Mouse (Mus musculus): ENCODE data around the gene Chrd.

DNA sequence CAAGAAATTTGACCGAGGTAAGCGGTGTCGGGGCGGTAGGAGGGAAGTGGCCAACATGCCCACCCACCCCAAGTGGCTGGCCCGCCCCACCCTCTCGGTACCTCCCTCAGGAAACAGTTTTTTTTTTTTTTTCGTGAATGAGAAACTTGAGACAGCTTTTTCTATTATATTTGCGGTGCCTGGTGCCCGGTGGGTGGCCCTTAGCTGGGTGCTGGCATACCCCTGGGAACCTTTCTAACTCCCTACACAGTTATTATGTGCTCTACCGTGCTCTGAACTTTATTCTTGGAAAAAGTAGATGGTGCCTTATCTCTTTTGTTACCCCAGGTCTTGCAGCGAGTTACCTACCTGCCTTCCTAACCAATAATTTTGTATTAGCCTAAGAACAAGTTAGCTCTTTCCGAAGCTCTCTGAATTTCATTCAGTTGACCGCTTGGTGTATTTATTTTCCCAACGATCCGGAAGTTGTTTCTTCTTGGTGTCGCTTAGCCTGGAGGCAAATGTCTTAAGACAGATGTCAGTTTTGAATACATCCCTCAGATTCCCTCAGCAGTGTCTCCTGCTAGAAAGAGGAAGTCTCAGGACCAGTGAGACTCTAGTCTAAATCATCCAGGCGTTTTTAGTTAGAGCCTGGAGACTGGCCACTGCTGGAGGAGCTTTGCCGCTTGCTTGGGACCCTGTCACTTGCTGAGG, 14.8 kb upstream of the Chrd start:
- no peak for TF ChIP-seq CTCF (conservative IDR thresholded peaks at IDR 0.05; ENCODE audit: insufficient read depth, insufficient read length, low read depth, low read length)
- no peak for TF ChIP-seq POLR2A (IDR thresholded peaks at IDR 0.05; ENCODE audit: low read depth, low read length)

Data from kidney, adult 2 months (tissue).